Mouse (Mus musculus): ENCODE results near the gene Arhgef10l. TPM values are rescaled to one million over a fixed set of nuclear protein-coding genes. Genes with fewer than 3 reads are reported as not detected.

The Arhgef10l gene
- polyA plus RNA-seq, 1 experiment from 2014 or later: 18.4 TPM

- no peaks in the 10 kb centered on the region for H3K27me3 ChIP-seq (ENCODE audit: control insufficient read depth, insufficient read depth, low read length)
- peaks cover 19% of the 10 kb centered on the region for H3K4me1 ChIP-seq (ENCODE audit: control insufficient read depth, insufficient read depth, low read length)
- H3K9me3 ChIP-seq (replicated peaks; ENCODE audit: control insufficient read depth, low read length): no peaks in the 10 kb centered on the region
- 76% methylated on average over 9 of the region's 9 CpGs for WGBS
- no peak overlapping the region for H3K4me2 ChIP-seq (ENCODE audit: low read depth, low read length)
- H3K4me3 ChIP-seq (replicated peaks; ENCODE audit: low read length): no peak overlapping the region
- no peaks in the 10 kb centered on the region for H3K36me3 ChIP-seq (ENCODE audit: control insufficient read depth, insufficient read depth, low read length)
- no peak for ATAC-seq (ENCODE audit: insufficient read depth, low FRiP score)
- no peak overlapping the region for H3K9ac ChIP-seq (ENCODE audit: low read length)
- no peak overlapping the region for H3K27ac ChIP-seq (ENCODE audit: low read length)
Observed at GRCm38 (mm10) chr4:140608228-140608720, 57.5 kb downstream of the Arhgef10l start.

- Histone ChIP-seq H3K4me3 (replicated peaks; ENCODE audit: low read length) (no peak overlapping the region), H3K9me3 (replicated peaks; ENCODE audit: control insufficient read depth, low read length) (no peaks in the 10 kb centered on the region), H3K4me1 (ENCODE audit: control insufficient read depth, insufficient read depth, low read length) (peaks cover 19% of the 10 kb centered on the region), H3K27ac (ENCODE audit: low read length) (no peak overlapping the region), H3K9ac (ENCODE audit: low read length) (no peak overlapping the region), H3K4me2 (ENCODE audit: low read depth, low read length) (no peak overlapping the region), H3K27me3 (ENCODE audit: control insufficient read depth, insufficient read depth, low read length) (no peaks in the 10 kb centered on the region), H3K36me3 (ENCODE audit: control insufficient read depth, insufficient read depth, low read length) (no peaks in the 10 kb centered on the region)
- no peak for ATAC-seq (ENCODE audit: insufficient read depth, low FRiP score)
- 76% methylated on average over 7 of the region's 7 CpGs for WGBS
Observed at GRCm38 (mm10) chr4:140606779-140607178, 59.0 kb downstream of the Arhgef10l start.

- 80% methylated on average over 7 of the region's 7 CpGs for WGBS
- no peak overlapping the region for H3K9ac ChIP-seq (ENCODE audit: low read length)
- no peak overlapping the region for H3K27ac ChIP-seq (ENCODE audit: low read length)
- ATAC-seq (ENCODE audit: insufficient read depth, low FRiP score): no peak
- peaks cover 14% of the 10 kb centered on the region for H3K4me1 ChIP-seq (ENCODE audit: control insufficient read depth, insufficient read depth, low read length)
- no peaks in the 10 kb centered on the region for H3K9me3 ChIP-seq (replicated peaks; ENCODE audit: control insufficient read depth, low read length)
- no peaks in the 10 kb centered on the region for H3K36me3 ChIP-seq (ENCODE audit: control insufficient read depth, insufficient read depth, low read length)
- no peak overlapping the region for H3K4me2 ChIP-seq (ENCODE audit: low read depth, low read length)
- no peak overlapping the region for H3K4me3 ChIP-seq (replicated peaks; ENCODE audit: low read length)
- no peaks in the 10 kb centered on the region for H3K27me3 ChIP-seq (ENCODE audit: control insufficient read depth, insufficient read depth, low read length)
Observed at GRCm38 (mm10) chr4:140606197-140606596, 59.6 kb downstream of the Arhgef10l start.

GRCm38 (mm10) chr4:140605790-140606189, 60.0 kb downstream of the Arhgef10l start:
- WGBS: 67% methylated on average over 7 of the region's 7 CpGs
- H3K4me2 ChIP-seq (ENCODE audit: low read depth, low read length): no peak overlapping the region
- no peaks in the 10 kb centered on the region for H3K9me3 ChIP-seq (replicated peaks; ENCODE audit: control insufficient read depth, low read length)
- H3K4me3 ChIP-seq (replicated peaks; ENCODE audit: low read length): no peak overlapping the region
- no peaks in the 10 kb centered on the region for H3K36me3 ChIP-seq (ENCODE audit: control insufficient read depth, insufficient read depth, low read length)
- no peak overlapping the region for H3K9ac ChIP-seq (ENCODE audit: low read length)
- H3K27ac ChIP-seq (ENCODE audit: low read length): no peak overlapping the region; the same call in 1 of the 2 replicates
- ATAC-seq (ENCODE audit: insufficient read depth, low FRiP score): no peak
- no peaks in the 10 kb centered on the region for H3K27me3 ChIP-seq (ENCODE audit: control insufficient read depth, insufficient read depth, low read length)
- peaks cover 10% of the 10 kb centered on the region; the same call in 1 of the 2 replicates for H3K4me1 ChIP-seq (ENCODE audit: control insufficient read depth, insufficient read depth, low read length)

GRCm38 (mm10) chr4:140605247-140605646, 60.6 kb downstream of the Arhgef10l start:
- 70% methylated on average over 6 of the region's 6 CpGs for WGBS
- Histone ChIP-seq H3K9ac (ENCODE audit: low read length) (no peak overlapping the region), H3K4me3 (replicated peaks; ENCODE audit: low read length) (no peak overlapping the region), H3K27ac (ENCODE audit: low read length) (no peak overlapping the region), H3K4me1 (ENCODE audit: control insufficient read depth, insufficient read depth, low read length) (peaks cover 6% of the 10 kb centered on the region; the same call in 1 of the 2 replicates), H3K27me3 (ENCODE audit: control insufficient read depth, insufficient read depth, low read length) (no peaks in the 10 kb centered on the region), H3K4me2 (ENCODE audit: low read depth, low read length) (no peak overlapping the region), H3K36me3 (ENCODE audit: control insufficient read depth, insufficient read depth, low read length) (no peaks in the 10 kb centered on the region), H3K9me3 (replicated peaks; ENCODE audit: control insufficient read depth, low read length) (no peaks in the 10 kb centered on the region)
- ATAC-seq (ENCODE audit: insufficient read depth, low FRiP score): no peak

GRCm38 (mm10) chr4:140604541-140604940, 61.3 kb downstream of the Arhgef10l start:
- H3K27ac ChIP-seq (ENCODE audit: low read length): no peak overlapping the region
- ATAC-seq (ENCODE audit: insufficient read depth, low FRiP score): peak; percentile 38; the same call in 1 of the 2 replicates
- H3K36me3 ChIP-seq (ENCODE audit: control insufficient read depth, insufficient read depth, low read length): no peaks in the 10 kb centered on the region
- WGBS: 78% methylated on average over 8 of the region's 8 CpGs
- H3K9me3 ChIP-seq (replicated peaks; ENCODE audit: control insufficient read depth, low read length): no peaks in the 10 kb centered on the region
- H3K4me3 ChIP-seq (replicated peaks; ENCODE audit: low read length): no peak overlapping the region
- H3K4me2 ChIP-seq (ENCODE audit: low read depth, low read length): no peak overlapping the region
- H3K9ac ChIP-seq (ENCODE audit: low read length): no peak overlapping the region
- H3K4me1 ChIP-seq (ENCODE audit: control insufficient read depth, insufficient read depth, low read length): peaks cover 6% of the 10 kb centered on the region; the same call in 1 of the 2 replicates
- H3K27me3 ChIP-seq (ENCODE audit: control insufficient read depth, insufficient read depth, low read length): no peaks in the 10 kb centered on the region

GRCm38 (mm10) chr4:140602022-140602421, 63.8 kb downstream of the Arhgef10l start:
- Histone ChIP-seq H3K4me2 (ENCODE audit: low read depth, low read length) (no peak overlapping the region), H3K27ac (ENCODE audit: low read length) (no peak overlapping the region), H3K27me3 (ENCODE audit: control insufficient read depth, insufficient read depth, low read length) (no peaks in the 10 kb centered on the region), H3K4me1 (ENCODE audit: control insufficient read depth, insufficient read depth, low read length) (peaks cover 6% of the 10 kb centered on the region; the same call in 1 of the 2 replicates), H3K9me3 (replicated peaks; ENCODE audit: control insufficient read depth, low read length) (peaks cover 7% of the 10 kb centered on the region; the same call in 1 of the 2 replicates), H3K4me3 (replicated peaks; ENCODE audit: low read length) (no peak overlapping the region), H3K9ac (ENCODE audit: low read length) (no peak overlapping the region), H3K36me3 (ENCODE audit: control insufficient read depth, insufficient read depth, low read length) (no peaks in the 10 kb centered on the region; the same call in 1 of the 2 replicates)
- no peak for ATAC-seq (ENCODE audit: insufficient read depth, low FRiP score)
- WGBS: 59% methylated on average over 4 of the region's 4 CpGs

- Histone ChIP-seq H3K4me1 (ENCODE audit: control insufficient read depth, insufficient read depth, low read length) (peaks cover 6% of the 10 kb centered on the region; the same call in 1 of the 2 replicates), H3K4me3 (replicated peaks; ENCODE audit: low read length) (no peak overlapping the region), H3K9ac (ENCODE audit: low read length) (no peak overlapping the region), H3K36me3 (ENCODE audit: control insufficient read depth, insufficient read depth, low read length) (no peaks in the 10 kb centered on the region; the same call in 1 of the 2 replicates), H3K4me2 (ENCODE audit: low read depth, low read length) (no peak overlapping the region), H3K27ac (ENCODE audit: low read length) (no peak overlapping the region), H3K9me3 (replicated peaks; ENCODE audit: control insufficient read depth, low read length) (peaks cover 10% of the 10 kb centered on the region; the same call in 1 of the 2 replicates), H3K27me3 (ENCODE audit: control insufficient read depth, insufficient read depth, low read length) (no peaks in the 10 kb centered on the region)
- ATAC-seq (ENCODE audit: insufficient read depth, low FRiP score): no peak
- 77% methylated on average over 11 of the region's 11 CpGs for WGBS
Observed at GRCm38 (mm10) chr4:140601153-140601552, 64.7 kb downstream of the Arhgef10l start.

- no peak overlapping the region for H3K4me2 ChIP-seq (ENCODE audit: low read depth, low read length)
- WGBS: 76% methylated on average over 5 of the region's 5 CpGs
Observed at GRCm38 (mm10) chr4:140598846-140599245, 67.0 kb downstream of the Arhgef10l start.

More at GRCm38 (mm10) chr4:140598846-140599245, 67.0 kb downstream of the Arhgef10l start:
- H3K36me3 ChIP-seq (ENCODE audit: control insufficient read depth, insufficient read depth, low read length): no peaks in the 10 kb centered on the region; the same call in 1 of the 2 replicates
- no peak for ATAC-seq (ENCODE audit: insufficient read depth, low FRiP score)
- no peak overlapping the region for H3K9ac ChIP-seq (ENCODE audit: low read length)
- no peak overlapping the region for H3K27ac ChIP-seq (ENCODE audit: low read length)
- H3K27me3 ChIP-seq (ENCODE audit: control insufficient read depth, insufficient read depth, low read length): no peaks in the 10 kb centered on the region
- H3K4me1 ChIP-seq (ENCODE audit: control insufficient read depth, insufficient read depth, low read length): no peaks in the 10 kb centered on the region
- H3K4me3 ChIP-seq (replicated peaks; ENCODE audit: low read length): no peak overlapping the region
- H3K9me3 ChIP-seq (replicated peaks; ENCODE audit: control insufficient read depth, low read length): peaks cover 10% of the 10 kb centered on the region; the same call in 1 of the 2 replicates

Measured in stomach, embryonic 16.5 days (tissue).